Mouse (Mus musculus) heart, adult 2 months (tissue): ENCODE results near the gene Mtmr3.

Experiments used
- CTCF ChIP-seq: fragments of 200-600 bp; IDR thresholded peaks from 2 replicates; pipeline ENCODE4 v1.8.1; 2022; ENCODE audit warnings: antibody characterized with exemption, mild to moderate bottlenecking, moderate library complexity
- POLR2A ChIP-seq: fragments of 200-500 bp; IDR thresholded peaks from 2 replicates; pipeline ENCODE4 v1.6.1; 2011; ENCODE audit warnings: mild to moderate bottlenecking, low read depth, low read length, control low read depth; ENCODE audit not compliant: insufficient read depth

DNA sequence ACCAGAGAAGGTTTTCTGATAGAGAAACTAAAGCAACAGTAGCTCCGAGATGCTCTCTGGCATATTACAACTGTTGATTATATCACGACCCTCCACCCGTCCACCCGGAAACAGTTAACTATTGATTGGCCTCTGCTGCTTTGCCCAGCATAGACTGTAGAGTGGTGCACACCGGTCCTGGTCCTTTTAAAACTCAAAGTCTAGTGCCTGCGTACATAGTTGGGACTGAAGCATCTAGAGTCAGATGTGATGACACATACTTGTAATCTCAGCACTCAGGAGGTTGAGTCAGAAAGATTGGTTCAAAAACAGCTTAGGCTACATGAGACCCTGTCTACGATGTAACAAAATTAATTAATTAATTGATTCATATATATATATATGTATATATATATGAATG, 43.6 kb upstream of the Mtmr3 start:
- TF ChIP-seq CTCF (no peak), POLR2A (no peak)
